Comparison of ENCODE assay signal across 20 mouse cellular contexts in the genomic region with DNA sequence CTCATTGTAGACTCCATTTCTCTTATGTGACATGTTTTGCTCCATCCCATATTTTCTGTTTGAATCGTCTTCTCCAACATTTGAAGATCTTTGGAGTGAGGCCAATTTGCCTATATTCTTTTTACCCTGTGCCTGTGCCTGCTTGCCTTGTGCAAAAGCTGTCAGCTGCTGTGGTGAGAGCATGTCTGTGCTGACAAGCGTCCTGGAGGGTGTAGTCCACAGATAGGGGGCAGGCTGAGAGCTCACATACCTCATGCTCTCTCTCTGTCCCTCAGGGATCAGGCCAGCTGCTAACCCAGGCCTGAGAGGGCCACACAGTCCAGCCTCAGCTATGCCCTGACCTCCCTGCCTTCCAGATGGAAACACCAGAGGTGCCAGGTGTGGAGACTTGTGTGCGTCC. TPM values are rescaled to one million over a fixed set of nuclear protein-coding genes. Genes with fewer than 3 reads are reported as not detected.
DNase-seq lines count a peak whose midpoint lies in the region; ATAC-seq and TF ChIP-seq lines count a peak whose summit lies in the region.
"Had no signal": no experiment of that assay in that cellular context is flagged by ENCODE, and none has a peak within 500 bp of the region (broad histone marks: within the 10 kb centered on the region; RNA-seq: fewer than 3 reads in every experiment).

No protein-coding gene starts in this region.

- H3K4me3 ChIP-seq in heart, postnatal 0 days (ENCODE audit: low read depth, low read length): no peak overlapping the region
- no peak overlapping the region for H3K4me3 ChIP-seq in neural tube, embryonic 13.5 days
- H3K4me3 ChIP-seq in neural tube, embryonic 15.5 days (replicated peaks): no peak overlapping the region
- H3K4me3 ChIP-seq in hindbrain, embryonic 12.5 days: no peak overlapping the region
- H3K4me3 ChIP-seq: kidney, embryonic 15.5 days had no signal

- H3K4me2 ChIP-seq in heart, postnatal 0 days (ENCODE audit: low read depth, low read length): no peak overlapping the region
- no peak overlapping the region for H3K4me2 ChIP-seq in neural tube, embryonic 13.5 days
- no peak overlapping the region for H3K4me2 ChIP-seq in neural tube, embryonic 15.5 days
- H3K4me2 ChIP-seq in hindbrain, embryonic 12.5 days (replicated peaks): no peak overlapping the region
- H3K4me2 ChIP-seq: kidney, embryonic 15.5 days had no signal

- WGBS in heart, postnatal 0 days: 32% methylated on average over 3 of the region's 3 CpGs
- 57% methylated on average over 3 of the region's 3 CpGs for WGBS in neural tube, embryonic 13.5 days
- WGBS in neural tube, embryonic 15.5 days: 63% methylated on average over 3 of the region's 3 CpGs
- WGBS in hindbrain, embryonic 12.5 days: 51% methylated on average over 3 of the region's 3 CpGs

- peak; percentile 31; the same call in 1 of the 2 replicates for TF ChIP-seq CTCF in heart, postnatal 0 days (IDR thresholded peaks at IDR 0.05; ENCODE audit: low read depth)

- H3K9me3 ChIP-seq in heart, postnatal 0 days (replicated peaks; ENCODE audit: control insufficient read depth, low read length): no peaks in the 10 kb centered on the region
- no peaks in the 10 kb centered on the region for H3K9me3 ChIP-seq in neural tube, embryonic 13.5 days
- no peaks in the 10 kb centered on the region for H3K9me3 ChIP-seq in neural tube, embryonic 15.5 days (replicated peaks)
- no peaks in the 10 kb centered on the region for H3K9me3 ChIP-seq in hindbrain, embryonic 12.5 days (replicated peaks)
- H3K9me3 ChIP-seq: kidney, embryonic 15.5 days had no signal

- peaks cover 17% of the 10 kb centered on the region; the same call in 1 of the 2 replicates for H3K4me1 ChIP-seq in heart, postnatal 0 days (ENCODE audit: control insufficient read depth, insufficient read depth)
- H3K4me1 ChIP-seq in neural tube, embryonic 13.5 days (replicated peaks): no peaks in the 10 kb centered on the region; the same call in 1 of the 2 replicates
- H3K4me1 ChIP-seq in neural tube, embryonic 15.5 days: no peaks in the 10 kb centered on the region
- no peaks in the 10 kb centered on the region for H3K4me1 ChIP-seq in hindbrain, embryonic 12.5 days
- H3K4me1 ChIP-seq: kidney, embryonic 15.5 days had no signal

- ATAC-seq in frontal cortex, adult (ENCODE audit: low TSS enrichment): peak; percentile 64
- peak; percentile 73 for ATAC-seq in heart, postnatal 0 days (ENCODE audit: insufficient read depth, low read depth)
- ATAC-seq in neural tube, embryonic 13.5 days (ENCODE audit: low read depth): peak; percentile 47; the same call in 1 of the 2 replicates
- ATAC-seq in neural tube, embryonic 15.5 days (ENCODE audit: low FRiP score): no peak
- no peak for ATAC-seq in hindbrain, embryonic 12.5 days (ENCODE audit: low FRiP score)
- ATAC-seq: hindbrain, postnatal 0 days; intestine, postnatal 0 days; midbrain, embryonic 16.5 days had no signal

- H3K36me3 ChIP-seq in heart, postnatal 0 days (replicated peaks; ENCODE audit: control insufficient read depth, insufficient read depth, low read length): no peaks in the 10 kb centered on the region
- no peaks in the 10 kb centered on the region for H3K36me3 ChIP-seq in neural tube, embryonic 13.5 days
- no peaks in the 10 kb centered on the region for H3K36me3 ChIP-seq in neural tube, embryonic 15.5 days
- H3K36me3 ChIP-seq in hindbrain, embryonic 12.5 days: no peaks in the 10 kb centered on the region
- H3K36me3 ChIP-seq: kidney, embryonic 15.5 days had no signal

- no peak overlapping the region for H3K27ac ChIP-seq in heart, postnatal 0 days (ENCODE audit: low read depth)
- no peak overlapping the region for H3K27ac ChIP-seq in neural tube, embryonic 13.5 days (replicated peaks)
- H3K27ac ChIP-seq in neural tube, embryonic 15.5 days (replicated peaks): no peak overlapping the region
- H3K27ac ChIP-seq in hindbrain, embryonic 12.5 days: no peak overlapping the region
- H3K27ac ChIP-seq: hindbrain, postnatal 0 days; kidney, embryonic 15.5 days; stomach, postnatal 0 days had no signal

- H3K27me3 ChIP-seq in heart, postnatal 0 days (ENCODE audit: control insufficient read depth, insufficient read depth, low read length): no peaks in the 10 kb centered on the region
- no peaks in the 10 kb centered on the region for H3K27me3 ChIP-seq in neural tube, embryonic 13.5 days
- no peaks in the 10 kb centered on the region; the same call in 1 of the 2 replicates for H3K27me3 ChIP-seq in neural tube, embryonic 15.5 days (replicated peaks)
- H3K27me3 ChIP-seq in hindbrain, embryonic 12.5 days: no peaks in the 10 kb centered on the region; the same call in 1 of the 2 replicates
- H3K27me3 ChIP-seq: kidney, embryonic 15.5 days had no signal

- H3K9ac ChIP-seq in heart, postnatal 0 days (replicated peaks; ENCODE audit: low read depth, low read length): no peak overlapping the region
- H3K9ac ChIP-seq in neural tube, embryonic 13.5 days: no peak overlapping the region
- H3K9ac ChIP-seq in neural tube, embryonic 15.5 days (replicated peaks): no peak overlapping the region
- H3K9ac ChIP-seq in hindbrain, embryonic 12.5 days: no peak overlapping the region
- H3K9ac ChIP-seq: kidney, embryonic 15.5 days had no signal

- DNase-seq in frontal cortex, postnatal 10 days (ENCODE audit: low spot score in 2 of 2): no peak
- no peak for DNase-seq in heart, postnatal 0 days (ENCODE audit: low spot score)
- no peak for DNase-seq in heart, adult 8-10 months (ENCODE audit: low spot score)
- DNase-seq: adrenal gland, postnatal 36 days; cerebellum, adult 2 months; kidney, postnatal 4 days; lung, postnatal 4 days; right cerebral cortex, postnatal 4 days had no signal

- TF ChIP-seq EP300 in heart, postnatal 0 days (IDR thresholded peaks at IDR 0.05; ENCODE audit: low read depth): no peak

RNA-seq across cellular contexts. Expression of a gene that starts 11.9 kb away (rescaled TPM):
- 19.4 and 22.8 TPM in 2 replicates for total RNA-seq in heart, postnatal 0 days (2014; rRNA removed; ENCODE audit: low replicate concordance)
- polyA plus RNA-seq in heart, postnatal 0 days (2015; fragmentation: Nextera tagmentation; extraction: Ambion mirVana): 11.2 and 12.1 TPM in 2 replicates
- 100 to 1,000 TPM; 124 to 148 (median 138) TPM for total RNA-seq in heart, adult 8-10 months (2022)
- polyA plus RNA-seq in neural tube, embryonic 13.5 days (2015; fragmentation: Nextera tagmentation; extraction: Ambion mirVana): 0.15 and 0.40 TPM in 2 replicates
- polyA plus RNA-seq in neural tube, embryonic 15.5 days (2015; fragmentation: Nextera tagmentation; extraction: Ambion mirVana): 0.22 and 0.42 TPM in 2 replicates
- 0.14 and 0.21 TPM in 2 replicates for polyA plus RNA-seq in hindbrain, embryonic 12.5 days (2016; fragmentation: Nextera tagmentation; extraction: Ambion mirVana)
- total RNA-seq: hematopoietic stem cell, adult 5-6 weeks had no signal
- polyA plus RNA-seq: embryonic facial prominence, embryonic 11.5 days; midbrain, embryonic 16.5 days; thymus, postnatal 0 days had no signal

Comparison
In these comparisons a context has a peak if more than half of its experiments do, and no peak if none do; other contexts are left out.
1. ATAC-seq: peak in frontal cortex, adult (single experiment), heart, postnatal 0 days (single experiment) and neural tube, embryonic 13.5 days (single experiment); none in neural tube, embryonic 15.5 days (single experiment) and hindbrain, embryonic 12.5 days (single experiment).